Mouse (Mus musculus) neural tube, embryonic 14.5 days (tissue): ENCODE results near the gene Abr. TPM values are rescaled to one million over a fixed set of nuclear protein-coding genes. Genes with fewer than 3 reads are reported as not detected.

Experiments
- ATAC-seq: fragments of 200-750 bp; cut with Nextera tagmentation; 2 replicates; pipeline ENCODE4 v1.8.0; 2017; ENCODE audit warnings: low read depth, mild to moderate bottlenecking, moderate TSS enrichment, moderate library complexity
- H3K27ac ChIP-seq: fragments of 300-500 bp; sonication (generic); 2 replicates; pipeline ENCODE4 v1.5.1; 2014; ENCODE audit warnings: low read depth, mild to moderate bottlenecking, control low read depth, low read length, moderate library complexity, mixed read lengths
- H3K27me3 ChIP-seq: fragments of 300-500 bp; sonication (generic); 2 replicates; pipeline ENCODE4 v1.6.1; 2014; ENCODE audit warnings: low read length; ENCODE audit not compliant: control insufficient read depth, insufficient read depth
- H3K36me3 ChIP-seq: fragments of 300-500 bp; sonication (generic); 2 replicates; pipeline ENCODE4 v1.6.1; 2014; ENCODE audit warnings: low read length, mixed read lengths; ENCODE audit not compliant: control insufficient read depth, insufficient read depth
- H3K4me1 ChIP-seq: fragments of 300-500 bp; sonication (generic); 2 replicates; pipeline ENCODE4 v1.6.1; 2014; ENCODE audit warnings: low read length; ENCODE audit not compliant: control insufficient read depth, insufficient read depth
- H3K4me2 ChIP-seq: fragments of 300-500 bp; sonication (generic); 2 replicates; pipeline ENCODE4 v1.6.1; 2014; ENCODE audit warnings: mild to moderate bottlenecking, low read depth, low read length, control low read depth
- H3K4me3 ChIP-seq: fragments of 300-500 bp; sonication (generic); 2 replicates; pipeline ENCODE4 v1.5.1; 2014; ENCODE audit warnings: low read depth, low read length, control low read depth, mixed read lengths
- H3K9ac ChIP-seq: fragments of 300-500 bp; sonication (generic); replicated peaks from 2 replicates; pipeline ENCODE4 v1.6.1; 2014; ENCODE audit warnings: low read depth, mild to moderate bottlenecking, control low read depth, low read length, mixed read lengths
- H3K9me3 ChIP-seq: fragments of 300-500 bp; sonication (generic); 2 replicates; pipeline ENCODE4 v1.6.1; 2016; ENCODE audit warnings: low read length; ENCODE audit not compliant: control insufficient read depth
- WGBS: fragments of 180-500 bp; shearing (Covaris S2); extraction: QIAGEN DNeasy Blood & Tissue Kit; methylation state at CpG from one replicate; pipeline ENCODE4 v1.1.7; 2014; 5-methylcytosine and 5-hydroxymethylcytosine counted together
- polyA plus RNA-seq: library from polyadenylated mRNA; unstranded; fragments of >200 nt; fragmentation: Nextera tagmentation; extraction: Ambion mirVana; gene quantifications from 2 replicates; pipeline ENCODE4 v1.2.1, GENCODE M21; 2014

The Abr gene
- polyA plus RNA-seq, 1 experiment from 2014 or later, result 99.2 TPM

DNA sequence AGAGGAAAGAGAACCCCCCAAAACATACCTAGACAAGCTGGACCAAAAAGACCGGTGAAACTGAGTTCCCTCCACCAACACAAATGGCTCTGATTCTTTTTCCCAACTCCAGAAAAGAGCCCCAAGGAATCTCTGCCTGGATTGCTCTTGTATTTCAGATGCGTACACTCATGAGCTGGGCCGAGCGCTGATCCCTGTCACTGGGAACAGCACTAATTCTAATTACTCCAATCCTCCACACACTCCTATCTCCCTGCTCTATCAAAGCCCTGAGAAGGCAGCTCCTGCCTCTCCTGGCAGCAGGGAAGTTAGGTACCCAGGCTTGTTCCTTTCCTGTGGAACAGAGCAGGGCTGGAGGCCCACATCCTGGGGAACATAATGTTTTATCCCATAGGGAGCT lies 114.0 kb downstream of the Abr start:
- Histone ChIP-seq H3K27me3 (no peaks in the 10 kb centered on the region), H3K4me3 (no peak overlapping the region), H3K4me1 (peaks cover 29% of the 10 kb centered on the region), H3K9me3 (no peaks in the 10 kb centered on the region), H3K4me2 (no peak overlapping the region), H3K9ac (0 out of 2 replicates have a peak overlapping the region, but pooled peaks have one; percentile 4), H3K27ac (peak overlapping the region; percentile 75), H3K36me3 (no peaks in the 10 kb centered on the region)
- WGBS, result 48% methylated on average over 4 of the region's 4 CpGs
- no peak; the same call in 1 of the 2 replicates for ATAC-seq

DNA sequence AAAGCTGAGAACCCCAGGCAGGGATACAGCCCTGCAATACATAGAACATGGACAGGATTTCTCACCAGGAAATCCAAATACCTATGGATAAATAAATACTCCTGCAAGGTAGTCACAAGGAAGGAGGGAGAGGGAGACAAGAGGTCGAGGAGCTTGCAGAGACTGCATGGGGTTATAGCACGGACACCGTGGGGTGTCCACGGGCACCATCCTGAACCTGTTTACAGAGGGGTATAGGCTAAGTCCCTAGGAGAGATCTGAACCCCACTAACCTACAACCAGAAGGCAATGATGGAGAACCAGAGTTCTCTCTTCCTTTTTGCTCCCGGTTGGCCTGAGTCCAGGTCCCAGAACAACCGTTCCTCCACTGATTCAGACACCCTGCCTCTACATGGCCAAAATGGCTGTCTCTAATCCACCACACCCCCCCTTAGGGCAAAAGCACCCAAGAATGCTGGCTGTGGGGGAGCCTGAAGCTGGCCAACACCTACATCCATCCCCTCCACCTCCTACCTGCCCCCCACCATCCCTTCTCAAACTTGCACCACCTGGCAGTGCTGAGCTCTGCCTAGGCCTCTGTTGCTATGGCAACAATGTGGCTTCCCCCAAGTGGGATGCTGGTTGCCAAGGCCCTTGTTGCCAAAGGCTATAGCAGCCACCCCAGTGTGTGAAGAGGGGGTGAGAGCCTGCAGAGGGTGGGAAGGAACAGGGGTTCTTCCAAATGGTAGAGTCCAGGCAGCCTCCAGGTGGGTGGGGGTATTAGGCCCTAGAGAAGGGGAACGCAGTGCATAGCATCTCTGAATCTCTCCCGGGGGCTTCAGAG lies 114.6 kb downstream of the Abr start:
- H3K4me1 ChIP-seq, result peaks cover 29% of the 10 kb centered on the region
- 62% methylated on average over 8 of the region's 8 CpGs for WGBS
- no peak overlapping the region for H3K4me3 ChIP-seq
- no peak overlapping the region for H3K9ac ChIP-seq
- no peaks in the 10 kb centered on the region for H3K9me3 ChIP-seq
- 0 out of 2 replicates have a peak overlapping the region, but pooled peaks have one; percentile 2 for H3K4me2 ChIP-seq
- H3K36me3 ChIP-seq, result no peaks in the 10 kb centered on the region
- peak overlapping the region; percentile 75 for H3K27ac ChIP-seq
- ATAC-seq, result peak; percentile 82
- H3K27me3 ChIP-seq, result no peaks in the 10 kb centered on the region

DNA sequence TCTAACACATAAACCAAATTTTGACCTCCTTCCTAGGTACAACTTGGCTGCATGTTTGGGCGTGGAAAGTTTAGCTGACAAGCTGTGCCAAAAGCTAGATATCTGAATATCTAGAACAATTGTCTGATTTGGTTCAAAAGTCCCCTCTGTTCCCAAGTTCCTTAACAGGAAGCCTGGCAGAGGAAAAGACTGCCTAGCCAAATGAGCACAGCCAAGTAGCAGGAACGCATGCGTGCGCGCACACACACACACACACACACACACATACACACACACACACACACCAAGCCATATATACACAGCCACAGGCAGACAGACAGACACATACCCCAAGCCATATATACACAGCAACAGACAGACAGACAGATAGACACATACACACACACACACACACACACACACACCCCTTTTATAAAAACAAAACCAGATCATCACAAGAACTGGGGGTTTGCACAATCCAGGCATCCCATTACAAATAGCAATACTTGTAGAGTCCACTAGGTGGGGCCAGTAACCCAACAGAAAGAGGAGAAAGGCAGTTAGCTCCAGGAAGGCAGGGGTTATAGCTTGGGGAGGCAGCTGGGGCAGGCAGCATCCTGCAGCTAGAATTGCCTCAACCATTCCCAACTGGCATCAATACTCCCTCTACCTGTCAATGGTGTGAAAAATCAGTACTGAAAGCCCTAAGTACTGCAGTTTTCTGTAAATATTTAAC lies 115.4 kb downstream of the Abr start:
- H3K36me3 ChIP-seq, result no peaks in the 10 kb centered on the region
- no peaks in the 10 kb centered on the region for H3K9me3 ChIP-seq
- ATAC-seq, result peak; percentile 28; the same call in 1 of the 2 replicates
- peaks cover 29% of the 10 kb centered on the region for H3K4me1 ChIP-seq
- no peak overlapping the region for H3K9ac ChIP-seq
- no peak overlapping the region for H3K4me2 ChIP-seq
- H3K27ac ChIP-seq, result peak overlapping the region; percentile 75; the same call in 1 of the 2 replicates
- WGBS, result 84% methylated on average over 5 of the region's 5 CpGs
- H3K4me3 ChIP-seq, result no peak overlapping the region
- no peaks in the 10 kb centered on the region for H3K27me3 ChIP-seq

DNA sequence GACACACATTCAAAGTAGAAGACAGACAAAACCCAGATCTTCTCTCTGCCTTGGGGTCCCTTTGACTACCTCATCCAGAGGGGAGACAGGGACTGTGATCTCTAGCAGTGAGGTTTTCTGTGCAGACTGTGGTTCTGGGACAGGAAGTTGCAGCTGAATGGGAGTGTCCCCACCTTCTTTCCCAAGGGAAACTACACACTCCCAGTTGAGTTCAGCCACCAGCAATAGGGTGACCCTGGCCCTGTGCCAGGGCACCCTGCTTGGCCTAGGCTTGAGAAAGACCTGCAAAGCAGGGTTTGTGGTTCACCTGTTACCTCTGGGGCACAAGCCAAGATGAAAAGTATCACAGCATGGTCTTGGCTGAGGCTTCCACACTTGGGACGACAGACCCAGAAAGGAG lies 117.0 kb downstream of the Abr start:
- H3K36me3 ChIP-seq, result no peaks in the 10 kb centered on the region
- WGBS, result 95% methylated on average over 1 of the region's 1 CpGs
- no peaks in the 10 kb centered on the region for H3K9me3 ChIP-seq
- H3K27me3 ChIP-seq, result no peaks in the 10 kb centered on the region
- no peak overlapping the region for H3K4me2 ChIP-seq
- H3K9ac ChIP-seq, result 0 out of 2 replicates have a peak overlapping the region, but pooled peaks have one; percentile 2
- no peak for ATAC-seq
- no peak overlapping the region for H3K4me3 ChIP-seq
- peaks cover 29% of the 10 kb centered on the region for H3K4me1 ChIP-seq
- no peak overlapping the region for H3K27ac ChIP-seq

- ATAC-seq, result no peak
- H3K4me1 ChIP-seq, result peaks cover 20% of the 10 kb centered on the region
- H3K9me3 ChIP-seq, result no peaks in the 10 kb centered on the region
- H3K36me3 ChIP-seq, result no peaks in the 10 kb centered on the region
- no peak overlapping the region for H3K9ac ChIP-seq
- WGBS, result 63% methylated on average over 5 of the region's 5 CpGs
- no peaks in the 10 kb centered on the region for H3K27me3 ChIP-seq
- H3K4me3 ChIP-seq, result no peak overlapping the region
- no peak overlapping the region for H3K27ac ChIP-seq
- no peak overlapping the region for H3K4me2 ChIP-seq
These were observed 118.1 kb downstream of the Abr start for GRCm38 (mm10) chr11:76504058-76504457.

DNA sequence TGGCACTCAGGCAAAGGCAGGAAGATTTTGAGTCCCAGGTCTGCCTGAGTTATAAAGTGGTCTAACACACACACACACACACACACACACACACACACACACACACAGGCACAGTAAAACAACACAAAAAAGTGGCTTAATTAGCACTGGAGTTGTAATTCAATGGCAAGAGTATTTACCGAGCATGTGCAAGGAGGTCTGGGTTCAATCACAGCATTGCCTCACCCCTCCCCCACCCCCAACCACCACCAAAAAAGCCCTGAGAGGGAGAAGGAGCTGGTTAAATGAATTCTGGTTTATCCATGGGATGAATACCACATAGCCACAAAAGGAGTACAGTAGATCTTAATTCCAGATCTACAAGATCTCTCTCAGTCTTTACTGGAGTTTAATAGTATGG lies 122.1 kb downstream of the Abr start:
- 17% methylated on average over 1 of the region's 1 CpGs for WGBS
- H3K27ac ChIP-seq, result no peak overlapping the region
- H3K4me2 ChIP-seq, result no peak overlapping the region

DNA sequence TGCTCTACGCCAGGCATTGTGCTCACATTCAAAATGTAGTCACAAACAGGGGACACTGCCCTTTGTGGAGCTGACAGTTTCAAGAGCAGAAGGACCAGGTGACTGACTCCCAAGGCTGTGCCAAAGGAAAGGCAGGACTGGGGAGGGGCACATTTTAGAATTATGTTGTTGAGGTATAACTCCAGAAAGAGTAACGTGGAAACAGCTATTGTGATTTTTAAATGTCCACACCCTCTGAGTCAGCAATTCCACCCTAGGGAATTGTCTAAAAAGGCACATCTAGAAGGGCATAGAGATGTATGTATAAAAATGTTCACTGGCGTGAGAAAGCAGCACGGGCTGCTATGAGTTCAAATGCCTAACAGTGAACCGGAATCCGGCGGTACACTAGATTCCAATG lies 122.5 kb downstream of the Abr start:
- ATAC-seq, result no peak
- H3K4me1 ChIP-seq, result peaks cover 7% of the 10 kb centered on the region; the same call in 1 of the 2 replicates
- WGBS, result 79% methylated on average over 7 of the region's 7 CpGs
- H3K27me3 ChIP-seq, result no peaks in the 10 kb centered on the region
- H3K9me3 ChIP-seq, result no peaks in the 10 kb centered on the region
- H3K9ac ChIP-seq, result no peak overlapping the region
- no peaks in the 10 kb centered on the region for H3K36me3 ChIP-seq
- H3K27ac ChIP-seq, result no peak overlapping the region
- H3K4me3 ChIP-seq, result no peak overlapping the region
- no peak overlapping the region for H3K4me2 ChIP-seq

More for the DNA sequence above, 122.1 kb downstream of the Abr start:
- H3K9ac ChIP-seq, result no peak overlapping the region
- no peak overlapping the region for H3K4me3 ChIP-seq
- H3K36me3 ChIP-seq, result no peaks in the 10 kb centered on the region
- H3K27me3 ChIP-seq, result no peaks in the 10 kb centered on the region
- no peaks in the 10 kb centered on the region for H3K9me3 ChIP-seq
- ATAC-seq, result no peak
- peaks cover 7% of the 10 kb centered on the region; the same call in 1 of the 2 replicates for H3K4me1 ChIP-seq

- Histone ChIP-seq H3K4me2 (no peak overlapping the region), H3K27ac (no peak overlapping the region), H3K9me3 (no peaks in the 10 kb centered on the region), H3K4me3 (no peak overlapping the region), H3K9ac (no peak overlapping the region), H3K36me3 (no peaks in the 10 kb centered on the region), H3K4me1 (peaks cover 22% of the 10 kb centered on the region), H3K27me3 (no peaks in the 10 kb centered on the region)
- 86% methylated on average over 4 of the region's 4 CpGs for WGBS
- no peak for ATAC-seq
These were observed 124.4 kb downstream of the Abr start for GRCm38 (mm10) chr11:76497769-76498152.
